Mouse (Mus musculus): Measurements from ENCODE around the gene Aatf.
"Not testable (repeated sequence)": the region's sequence is repeated elsewhere in the genome, so short reads cannot be mapped to it uniquely, and the experiment has no call there.

Aatf gene

GRCm38 (mm10) chr11:84442554-84443331, 70.6 kb downstream of the Aatf start:
- intact Hi-C loops (cut with DNase I), result no loop called here

GRCm38 (mm10) chr11:84440402-84440801, 72.9 kb downstream of the Aatf start:
- intact Hi-C loops (cut with DNase I), result no loop called here

GRCm38 (mm10) chr11:84434879-84435278, 78.4 kb downstream of the Aatf start:
- intact Hi-C loops (cut with DNase I), result no loop called here

GRCm38 (mm10) chr11:84430336-84430735, 83.0 kb downstream of the Aatf start:
- intact Hi-C loops (cut with DNase I), result no loop called here

- intact Hi-C loops (cut with DNase I), result loop anchor here (2.0 kb wide), 1 partner anchor 365 kb away; no protein-coding TSS in a partner anchor
Measured at GRCm38 (mm10) chr11:84429581-84429980, 83.7 kb downstream of the Aatf start.

- intact Hi-C loops (cut with DNase I), result no loop called here
Measured at GRCm38 (mm10) chr11:84426633-84426998, 86.7 kb downstream of the Aatf start.

GRCm38 (mm10) chr11:84425736-84426632, 87.3 kb downstream of the Aatf start:
- intact Hi-C loops (cut with DNase I), result no loop called here

GRCm38 (mm10) chr11:84420779-84421178, 92.5 kb downstream of the Aatf start:
- intact Hi-C loops (cut with DNase I), result no loop called here

- intact Hi-C loops (cut with DNase I), result no loop called here
Measured at GRCm38 (mm10) chr11:84413111-84413510, 100.2 kb downstream of the Aatf start.

- intact Hi-C loops (cut with DNase I), result no loop called here
Measured at GRCm38 (mm10) chr11:84412201-84412934, 101.0 kb downstream of the Aatf start.

GRCm38 (mm10) chr11:84411642-84412018, 101.7 kb downstream of the Aatf start:
- intact Hi-C loops (cut with DNase I), result no loop called here

- intact Hi-C loops (cut with DNase I), result no loop called here
Measured at GRCm38 (mm10) chr11:84410879-84411641, 102.3 kb downstream of the Aatf start.

GRCm38 (mm10) chr11:84410383-84410782, 102.9 kb downstream of the Aatf start:
- intact Hi-C loops (cut with DNase I), result no loop called here

- intact Hi-C loops (cut with DNase I), result no loop called here
Measured at GRCm38 (mm10) chr11:84406733-84407132, 106.6 kb downstream of the Aatf start.

GRCm38 (mm10) chr11:84395010-84395409, 118.3 kb downstream of the Aatf start:
- intact Hi-C loops (cut with DNase I), result no loop called here

- intact Hi-C loops (cut with DNase I), result no loop called here
Measured at GRCm38 (mm10) chr11:84393571-84393970, 119.8 kb downstream of the Aatf start.

- intact Hi-C loops (cut with DNase I), result not testable (repeated sequence)
Measured at GRCm38 (mm10) chr11:84392066-84392465, 121.3 kb downstream of the Aatf start.

GRCm38 (mm10) chr11:84391126-84391525, 122.2 kb downstream of the Aatf start:
- intact Hi-C loops (cut with DNase I), result no loop called here

- intact Hi-C loops (cut with DNase I), result no loop called here
Measured at GRCm38 (mm10) chr11:84389332-84389731, 124.0 kb downstream of the Aatf start.

- intact Hi-C loops (cut with DNase I), result no loop called here
Measured at GRCm38 (mm10) chr11:84383891-84384290, 129.4 kb downstream of the Aatf start.

GRCm38 (mm10) chr11:84382450-84382849, 130.9 kb downstream of the Aatf start:
- intact Hi-C loops (cut with DNase I), result no loop called here

Data from adrenal gland (tissue).